Mouse (Mus musculus) neural tube, embryonic 12.5 days (tissue): ENCODE results near the gene Nckap5l. TPM values are rescaled to one million over a fixed set of nuclear protein-coding genes. Genes with fewer than 3 reads are reported as not detected.
"Not testable (repeated sequence)": the region's sequence is repeated elsewhere in the genome, so short reads cannot be mapped to it uniquely, and the experiment has no call there.

Experiments used
- ATAC-seq: fragments of 200-750 bp; cut with Nextera tagmentation; 2 replicates; pipeline ENCODE4 v1.8.0; 2017; ENCODE audit warnings: low read depth, mild to moderate bottlenecking, moderate TSS enrichment, moderate library complexity; ENCODE audit not compliant: low FRiP score
- H3K27ac ChIP-seq: fragments of 300-500 bp; sonication (generic); 2 replicates; pipeline ENCODE4 v1.5.1; 2016
- H3K27me3 ChIP-seq: fragments of 300-500 bp; sonication (generic); replicated peaks from 2 replicates; pipeline ENCODE4 v1.6.1; 2016; ENCODE audit warnings: mild to moderate bottlenecking
- H3K36me3 ChIP-seq: fragments of 300-500 bp; sonication (generic); 2 replicates; pipeline ENCODE4 v1.6.1; 2016; ENCODE audit warnings: mild to moderate bottlenecking
- H3K4me1 ChIP-seq: fragments of 300-500 bp; sonication (generic); 2 replicates; pipeline ENCODE4 v1.6.1; 2016
- H3K4me2 ChIP-seq: fragments of 300-500 bp; sonication (generic); replicated peaks from 2 replicates; pipeline ENCODE4 v1.6.1; 2016; ENCODE audit warnings: mild to moderate bottlenecking
- H3K4me3 ChIP-seq: fragments of 300-500 bp; sonication (generic); 2 replicates; pipeline ENCODE4 v1.5.1; 2016
- H3K9ac ChIP-seq: fragments of 300-500 bp; sonication (generic); 2 replicates; pipeline ENCODE4 v1.6.1; 2016; ENCODE audit warnings: mild to moderate bottlenecking
- H3K9me3 ChIP-seq: fragments of 300-500 bp; sonication (generic); 2 replicates; pipeline ENCODE4 v1.6.1; 2016; ENCODE audit warnings: mild to moderate bottlenecking
- WGBS: fragments of 180-500 bp; shearing (Covaris S2); methylation state at CpG from one replicate; pipeline ENCODE4 v1.1.7; 2016; 5-methylcytosine and 5-hydroxymethylcytosine counted together
- polyA plus RNA-seq: library from polyadenylated mRNA; unstranded; fragments of >200 nt; fragmentation: Nextera tagmentation; extraction: Ambion mirVana; gene quantifications from 2 replicates; pipeline ENCODE4 v1.2.1, GENCODE M21; 2016

Gene Nckap5l
- polyA plus RNA-seq, 1 experiment from 2014 or later = 17.2 TPM

GRCm38 (mm10) chr15:99387976-99388375 lies 69.6 kb downstream of the Nckap5l start:
- no peak overlapping the region for H3K4me3 ChIP-seq
- H3K4me1 ChIP-seq = peaks cover 4% of the 10 kb centered on the region; the same call in 1 of the 2 replicates

DNA sequence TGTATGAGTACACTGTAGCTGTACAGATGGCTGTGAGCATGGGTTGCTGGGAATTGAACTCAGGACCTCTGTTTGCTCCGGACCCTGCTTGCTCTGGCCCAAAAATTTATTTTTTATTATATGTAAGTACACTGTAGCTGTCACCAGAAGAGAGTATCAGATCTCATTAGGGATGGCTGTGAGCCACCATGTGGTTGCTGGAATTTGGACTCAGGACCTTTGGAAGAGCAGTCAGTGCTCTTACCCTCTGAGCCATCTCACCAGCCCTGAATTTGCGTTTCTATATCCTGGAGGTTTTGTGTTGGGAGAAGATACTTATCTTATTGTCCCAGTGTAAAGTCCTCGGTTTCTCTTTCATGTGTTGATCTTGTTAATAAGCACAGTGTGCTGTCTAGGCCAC lies 70.8 kb downstream of the Nckap5l start:
- no peaks in the 10 kb centered on the region for H3K36me3 ChIP-seq
- no peaks in the 10 kb centered on the region for H3K4me1 ChIP-seq
- no peaks in the 10 kb centered on the region for H3K27me3 ChIP-seq
- no peak overlapping the region for H3K9ac ChIP-seq
- 74% methylated on average over 3 of the region's 3 CpGs for WGBS
- H3K27ac ChIP-seq = no peak overlapping the region
- no peak for ATAC-seq
- no peak overlapping the region for H3K4me3 ChIP-seq
- no peak overlapping the region for H3K4me2 ChIP-seq
- H3K9me3 ChIP-seq = no peaks in the 10 kb centered on the region

More at GRCm38 (mm10) chr15:99387976-99388375, 69.6 kb downstream of the Nckap5l start:
- H3K27ac ChIP-seq = no peak overlapping the region
- 79% methylated on average over 4 of the region's 4 CpGs for WGBS
- ATAC-seq = no peak
- H3K36me3 ChIP-seq = no peaks in the 10 kb centered on the region
- no peak overlapping the region for H3K9ac ChIP-seq
- H3K9me3 ChIP-seq = no peaks in the 10 kb centered on the region
- H3K27me3 ChIP-seq = no peaks in the 10 kb centered on the region
- H3K4me2 ChIP-seq = no peak overlapping the region

GRCm38 (mm10) chr15:99386110-99386509 lies 71.4 kb downstream of the Nckap5l start:
- not testable (repeated sequence) for H3K9me3 ChIP-seq, H3K9ac ChIP-seq, H3K4me3 ChIP-seq, H3K4me1 ChIP-seq, ATAC-seq, H3K4me2 ChIP-seq, H3K27me3 ChIP-seq, H3K36me3 ChIP-seq, H3K27ac ChIP-seq
- WGBS = 68% methylated on average over 3 of the region's 3 CpGs

- WGBS = 63% methylated on average over 6 of the region's 6 CpGs
- H3K27me3 ChIP-seq = no peaks in the 10 kb centered on the region
- H3K4me2 ChIP-seq = no peak overlapping the region
- no peak overlapping the region for H3K4me3 ChIP-seq
- no peak overlapping the region for H3K27ac ChIP-seq
- no peaks in the 10 kb centered on the region for H3K36me3 ChIP-seq
- no peak for ATAC-seq
- no peaks in the 10 kb centered on the region for H3K4me1 ChIP-seq
- H3K9me3 ChIP-seq = no peaks in the 10 kb centered on the region
- H3K9ac ChIP-seq = no peak overlapping the region
Measured at GRCm38 (mm10) chr15:99384071-99384470, 73.5 kb downstream of the Nckap5l start.

- H3K36me3 ChIP-seq = no peaks in the 10 kb centered on the region
- no peak overlapping the region for H3K4me2 ChIP-seq
- H3K9ac ChIP-seq = no peak overlapping the region
- H3K4me3 ChIP-seq = no peak overlapping the region
- no peaks in the 10 kb centered on the region for H3K9me3 ChIP-seq
- ATAC-seq = no peak
- no peaks in the 10 kb centered on the region for H3K27me3 ChIP-seq
- H3K27ac ChIP-seq = no peak overlapping the region
- H3K4me1 ChIP-seq = no peaks in the 10 kb centered on the region
Measured at GRCm38 (mm10) chr15:99382893-99383292, 74.7 kb downstream of the Nckap5l start.

- no peaks in the 10 kb centered on the region for H3K9me3 ChIP-seq
- 0 out of 2 replicates have a peak, but pooled peaks cover 4% of the 10 kb centered on the region for H3K27me3 ChIP-seq
- WGBS = 87% methylated on average over 5 of the region's 5 CpGs
- H3K27ac ChIP-seq = no peak overlapping the region
- H3K4me2 ChIP-seq = no peak overlapping the region
- H3K4me1 ChIP-seq = no peaks in the 10 kb centered on the region
- no peak overlapping the region for H3K9ac ChIP-seq
- ATAC-seq = no peak
- H3K4me3 ChIP-seq = no peak overlapping the region
- no peaks in the 10 kb centered on the region for H3K36me3 ChIP-seq
Measured at GRCm38 (mm10) chr15:99376240-99376639, 81.3 kb downstream of the Nckap5l start.

- WGBS = 91% methylated on average over 3 of the region's 3 CpGs
- Histone ChIP-seq H3K4me1 (no peaks in the 10 kb centered on the region), H3K9me3 (no peaks in the 10 kb centered on the region), H3K4me2 (no peak overlapping the region), H3K36me3 (no peaks in the 10 kb centered on the region), H3K27me3 (0 out of 2 replicates have a peak, but pooled peaks cover 4% of the 10 kb centered on the region), H3K9ac (no peak overlapping the region), H3K4me3 (no peak overlapping the region), H3K27ac (no peak overlapping the region)
- no peak for ATAC-seq
Measured at GRCm38 (mm10) chr15:99375581-99375980, 82.0 kb downstream of the Nckap5l start.

GRCm38 (mm10) chr15:99375036-99375435 lies 82.5 kb downstream of the Nckap5l start:
- Histone ChIP-seq H3K36me3 (no peaks in the 10 kb centered on the region), H3K4me3 (no peak overlapping the region), H3K4me2 (no peak overlapping the region), H3K27ac (no peak overlapping the region), H3K9me3 (no peaks in the 10 kb centered on the region), H3K9ac (no peak overlapping the region), H3K4me1 (no peaks in the 10 kb centered on the region), H3K27me3 (0 out of 2 replicates have a peak, but pooled peaks cover 4% of the 10 kb centered on the region)
- ATAC-seq = no peak
- WGBS = 92% methylated on average over 5 of the region's 5 CpGs

DNA sequence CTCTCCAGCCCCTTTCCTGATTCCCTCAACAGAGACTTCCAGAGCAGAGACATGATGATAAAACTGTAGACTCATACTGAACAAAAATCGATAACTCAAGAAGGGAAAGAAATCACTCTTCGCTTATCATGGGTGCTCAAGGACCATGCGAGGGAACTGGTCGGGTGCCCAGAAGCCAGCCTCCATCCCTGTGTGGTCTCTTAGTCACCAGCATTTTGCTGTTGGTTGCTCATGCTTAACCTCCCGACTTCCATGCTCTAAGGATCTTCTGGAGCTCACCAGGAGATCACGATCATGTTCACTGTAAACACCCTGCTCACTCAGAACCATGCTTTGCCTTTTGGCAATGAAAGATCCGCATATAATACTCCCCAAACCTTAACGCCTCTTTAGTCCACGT lies 84.8 kb downstream of the Nckap5l start:
- peaks cover 9% of the 10 kb centered on the region for H3K4me1 ChIP-seq
- H3K27me3 ChIP-seq = 0 out of 2 replicates have a peak, but pooled peaks cover 4% of the 10 kb centered on the region
- no peak overlapping the region for H3K9ac ChIP-seq
- H3K36me3 ChIP-seq = no peaks in the 10 kb centered on the region
- 85% methylated on average over 9 of the region's 9 CpGs for WGBS
- no peak overlapping the region for H3K4me2 ChIP-seq
- no peak overlapping the region for H3K27ac ChIP-seq
- no peaks in the 10 kb centered on the region for H3K9me3 ChIP-seq
- no peak overlapping the region for H3K4me3 ChIP-seq
- no peak for ATAC-seq

Other genes starting within 250 kb of the Nckap5l start
- 0.51 and 0.57 TPM in 2 replicates for gene Kcnh3, start 232.9 kb downstream of the Nckap5l start, polyA plus RNA-seq
- 187 and 191 TPM in 2 replicates for gene Mcrs1, start 205.8 kb downstream of the Nckap5l start, polyA plus RNA-seq
- gene Prpf40b, start 162.7 kb downstream of the Nckap5l start, polyA plus RNA-seq = 77.0 and 80.6 TPM in 2 replicates
- gene Fam186b, start 161.9 kb downstream of the Nckap5l start, polyA plus RNA-seq = 0.51 and 0.56 TPM in 2 replicates
- 15.1 and 16.1 TPM in 2 replicates for gene Fmnl3, start 87.3 kb downstream of the Nckap5l start, polyA plus RNA-seq
- 245 and 247 TPM in 2 replicates for gene Tmbim6, start 64.9 kb downstream of the Nckap5l start, polyA plus RNA-seq
- 17.0 and 17.4 TPM in 2 replicates for gene Bcdin3d, start 17.0 kb upstream of the Nckap5l start, polyA plus RNA-seq
- gene Faim2, start 70.4 kb upstream of the Nckap5l start, polyA plus RNA-seq = 6.3 and 6.7 TPM in 2 replicates
- not detected in 2 replicates for gene Aqp2, start 121.3 kb upstream of the Nckap5l start, polyA plus RNA-seq
- 2.3 and 2.9 TPM in 2 replicates for gene Aqp5, start 133.0 kb upstream of the Nckap5l start, polyA plus RNA-seq
- gene Aqp6, start 143.7 kb upstream of the Nckap5l start, polyA plus RNA-seq = 0.60 and 1.1 TPM in 2 replicates
- 207 and 218 TPM in 2 replicates for gene Racgap1, start 193.9 kb upstream of the Nckap5l start, polyA plus RNA-seq
- gene Asic1, start 212.6 kb upstream of the Nckap5l start, polyA plus RNA-seq = 54.3 and 62.6 TPM in 2 replicates
- gene Smarcd1, start 244.4 kb upstream of the Nckap5l start, polyA plus RNA-seq = 142 and 146 TPM in 2 replicates
- not detected in 2 replicates for gene Gm17349, start 247.7 kb upstream of the Nckap5l start, polyA plus RNA-seq